ENCODE assay signal across 24 mouse cellular contexts in the genomic region with DNA sequence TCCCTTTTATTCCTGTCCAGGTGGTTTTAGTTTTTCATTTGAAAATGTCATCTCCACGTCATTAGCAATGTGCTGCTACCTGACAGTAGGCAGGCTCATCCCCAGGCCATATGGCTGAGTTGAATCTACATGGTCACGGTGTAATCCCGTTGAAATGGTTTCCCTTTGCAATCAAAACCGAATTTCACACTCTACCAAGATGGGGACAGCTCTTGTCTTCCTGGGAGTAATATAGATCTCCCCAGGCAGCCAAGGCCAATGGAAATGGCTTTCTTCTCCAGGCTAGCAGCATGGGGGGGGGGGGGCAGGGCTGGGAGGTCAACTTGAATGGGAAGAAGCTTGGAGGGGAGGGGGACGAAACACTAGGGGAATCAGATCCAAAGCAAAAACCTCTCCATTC. TPM values are rescaled to one million over a fixed set of nuclear protein-coding genes. Genes with fewer than 3 reads are reported as not detected.
A peak's percentile ranks its signal among the peaks of the same experiment; 100 is the strongest.
DNase-seq lines count a peak whose midpoint lies in the region; ATAC-seq and TF ChIP-seq lines count a peak whose summit lies in the region.
"Had no signal": no experiment of that assay in that cellular context is flagged by ENCODE, and none has a peak within 500 bp of the region (broad histone marks: within the 10 kb centered on the region; RNA-seq: fewer than 3 reads in every experiment).

No protein-coding gene starts in this region.

- no peak overlapping the region for H3K4me3 ChIP-seq in hindbrain, embryonic 12.5 days
- H3K4me3 ChIP-seq in hindbrain, embryonic 13.5 days, result no peak overlapping the region
- no peak overlapping the region for H3K4me3 ChIP-seq in midbrain, embryonic 12.5 days
- no peak overlapping the region for H3K4me3 ChIP-seq in midbrain, embryonic 15.5 days
- H3K4me3 ChIP-seq: forebrain, embryonic 10.5 days; gastrocnemius, adult 2 months had no signal

- no peaks in the 10 kb centered on the region for H3K9me3 ChIP-seq in hindbrain, embryonic 12.5 days (replicated peaks)
- no peaks in the 10 kb centered on the region for H3K9me3 ChIP-seq in hindbrain, embryonic 13.5 days
- 0 out of 2 replicates have a peak, but pooled peaks cover 4% of the 10 kb centered on the region for H3K9me3 ChIP-seq in midbrain, embryonic 12.5 days
- peaks cover 3% of the 10 kb centered on the region; the same call in 1 of the 2 replicates for H3K9me3 ChIP-seq in midbrain, embryonic 15.5 days

- TF ChIP-seq CTCF in brain, embryonic 14.5 days (IDR thresholded peaks at IDR 0.05; ENCODE audit: borderline replicate concordance, extremely low read depth, insufficient read depth, insufficient read length), result no peak

- H3K27ac ChIP-seq in hindbrain, embryonic 12.5 days, result no peak overlapping the region
- no peak overlapping the region for H3K27ac ChIP-seq in hindbrain, embryonic 13.5 days
- no peak overlapping the region for H3K27ac ChIP-seq in midbrain, embryonic 12.5 days (replicated peaks)
- H3K27ac ChIP-seq in midbrain, embryonic 15.5 days, result no peak overlapping the region
- H3K27ac ChIP-seq: forebrain, embryonic 10.5 days; gastrocnemius, adult 2 months had no signal

- ATAC-seq in hindbrain, embryonic 12.5 days (ENCODE audit: low FRiP score), result peak; percentile 54
- ATAC-seq in hindbrain, embryonic 13.5 days (ENCODE audit: low FRiP score), result no peak
- ATAC-seq in midbrain, embryonic 12.5 days (ENCODE audit: low FRiP score, low read depth), result peak; percentile 56; the same call in 1 of the 2 replicates
- ATAC-seq in midbrain, embryonic 15.5 days (replicated peaks), result peak; percentile 45; the same call in 1 of the 2 replicates
- ATAC-seq: CD4-positive, CD25-positive, alpha-beta regulatory T cell, adult 4 months; forebrain, embryonic 14.5 days; forebrain, postnatal 0 days had no signal

- H3K4me1 ChIP-seq in hindbrain, embryonic 12.5 days, result peaks cover 12% of the 10 kb centered on the region
- H3K4me1 ChIP-seq in hindbrain, embryonic 13.5 days (replicated peaks), result 0 out of 2 replicates have a peak, but pooled peaks cover 11% of the 10 kb centered on the region
- H3K4me1 ChIP-seq in midbrain, embryonic 12.5 days, result peaks cover 18% of the 10 kb centered on the region
- H3K4me1 ChIP-seq in midbrain, embryonic 15.5 days, result peaks cover 6% of the 10 kb centered on the region

- no peak for TF ChIP-seq POLR2A in brain, embryonic 14.5 days (IDR thresholded peaks at IDR 0.05; ENCODE audit: borderline replicate concordance, extremely low read depth, insufficient read depth, insufficient read length, poor library complexity, severe bottlenecking)

- no peaks in the 10 kb centered on the region for H3K36me3 ChIP-seq in hindbrain, embryonic 12.5 days
- no peaks in the 10 kb centered on the region; the same call in 1 of the 2 replicates for H3K36me3 ChIP-seq in hindbrain, embryonic 13.5 days
- no peaks in the 10 kb centered on the region for H3K36me3 ChIP-seq in midbrain, embryonic 12.5 days
- H3K36me3 ChIP-seq in midbrain, embryonic 15.5 days (replicated peaks), result no peaks in the 10 kb centered on the region
- H3K36me3 ChIP-seq: forebrain, embryonic 10.5 days had no signal

- WGBS in hindbrain, embryonic 12.5 days, result 55% methylated on average over 5 of the region's 5 CpGs
- 29% methylated on average over 5 of the region's 5 CpGs for WGBS in hindbrain, embryonic 13.5 days
- 45% methylated on average over 5 of the region's 5 CpGs for WGBS in midbrain, embryonic 12.5 days
- 30% methylated on average over 5 of the region's 5 CpGs for WGBS in midbrain, embryonic 15.5 days

- DNase-seq in brain, embryonic 14.5 days (ENCODE audit: low read depth), result peak; percentile 48
- no peak for DNase-seq in lung, postnatal 14 days
- DNase-seq: adrenal gland, adult 2 months; adrenal gland, postnatal 14 days; cerebellum, adult 11-12 months; cerebellum, adult 8-10 months; cerebellum, postnatal 10 days; forebrain, postnatal 0 days; gastrocnemius, adult 2 months; gastrocnemius, postnatal 14 days; heart, adult 11 months had no signal

- no peak overlapping the region for H3K4me2 ChIP-seq in hindbrain, embryonic 12.5 days (replicated peaks)
- H3K4me2 ChIP-seq in hindbrain, embryonic 13.5 days, result no peak overlapping the region
- H3K4me2 ChIP-seq in midbrain, embryonic 12.5 days (replicated peaks), result no peak overlapping the region
- no peak overlapping the region for H3K4me2 ChIP-seq in midbrain, embryonic 15.5 days
- H3K4me2 ChIP-seq: heart, embryonic 11.5 days had no signal

- H3K9ac ChIP-seq in hindbrain, embryonic 12.5 days, result no peak overlapping the region
- H3K9ac ChIP-seq in hindbrain, embryonic 13.5 days, result no peak overlapping the region
- H3K9ac ChIP-seq in midbrain, embryonic 12.5 days (replicated peaks), result no peak overlapping the region
- H3K9ac ChIP-seq in midbrain, embryonic 15.5 days, result no peak overlapping the region
- H3K9ac ChIP-seq: forebrain, postnatal 0 days had no signal

- H3K27me3 ChIP-seq in hindbrain, embryonic 12.5 days, result peaks cover 4% of the 10 kb centered on the region; the same call in 1 of the 2 replicates
- H3K27me3 ChIP-seq in hindbrain, embryonic 13.5 days, result 0 out of 2 replicates have a peak, but pooled peaks cover 7% of the 10 kb centered on the region
- H3K27me3 ChIP-seq in midbrain, embryonic 12.5 days, result peaks cover 7% of the 10 kb centered on the region; the same call in 1 of the 2 replicates
- H3K27me3 ChIP-seq in midbrain, embryonic 15.5 days (replicated peaks), result no peaks in the 10 kb centered on the region

RNA-seq across cellular contexts. Expression of gene Ascl1, which starts 15.6 kb away (rescaled TPM):
- polyA plus RNA-seq in hindbrain, embryonic 12.5 days (2016; fragmentation: Nextera tagmentation; extraction: Ambion mirVana), result 46.1 and 49.1 TPM in 2 replicates
- 15.1 and 15.7 TPM in 2 replicates for polyA plus RNA-seq in hindbrain, embryonic 13.5 days (2015; fragmentation: Nextera tagmentation; extraction: Ambion mirVana)
- 46.5 and 48.3 TPM in 2 replicates for polyA plus RNA-seq in brain, embryonic 14.5 days (2012; rRNA removed)
- 113 and 124 TPM in 2 replicates for polyA plus RNA-seq in midbrain, embryonic 12.5 days (2016; fragmentation: Nextera tagmentation; extraction: Ambion mirVana)
- polyA plus RNA-seq in midbrain, embryonic 15.5 days (2015; fragmentation: Nextera tagmentation; extraction: Ambion mirVana), result 12.6 and 15.6 TPM in 2 replicates
- polyA plus RNA-seq: C2C12; CD4-positive, CD25-positive, alpha-beta regulatory T cell, adult 4 months; heart, postnatal 0 days had no signal

RNA-seq across cellular contexts. Expression of gene Pah, which starts 43.7 kb away (rescaled TPM):
- polyA plus RNA-seq in hindbrain, embryonic 12.5 days (2016; fragmentation: Nextera tagmentation; extraction: Ambion mirVana), result not detected in 2 replicates
- polyA plus RNA-seq in hindbrain, embryonic 13.5 days (2015; fragmentation: Nextera tagmentation; extraction: Ambion mirVana), result not detected in 2 replicates
- not detected in 2 replicates for polyA plus RNA-seq in brain, embryonic 14.5 days (2012; rRNA removed)
- polyA plus RNA-seq in midbrain, embryonic 12.5 days (2016; fragmentation: Nextera tagmentation; extraction: Ambion mirVana), result 0.27 TPM in 1 of 2 replicates, not detected in the other
- not detected in 2 replicates for polyA plus RNA-seq in midbrain, embryonic 15.5 days (2015; fragmentation: Nextera tagmentation; extraction: Ambion mirVana)
- polyA plus RNA-seq: C2C12; CD4-positive, CD25-positive, alpha-beta regulatory T cell, adult 4 months; embryonic facial prominence, embryonic 11.5 days; embryonic facial prominence, embryonic 14.5 days; forebrain, embryonic 10.5 days; forebrain, embryonic 14.5 days; heart, embryonic 14.5 days; heart, postnatal 0 days had no signal
